1 mouse cellular context compared by ENCODE assay signal in genomic region chr8:84237542-84238229, GRCm38 (mm10).
TF ChIP-seq lines count a peak whose summit lies in the region.

No protein-coding gene starts in this region.

TF ChIP-seq in MEL, 35 proteins besides CTCF, POLR2A, EP300 and RAD21 (continued from another document):
- no peak for TF ChIP-seq JUND (IDR thresholded peaks at IDR 0.05; ENCODE audit: low read depth, low read length)
